Mouse (Mus musculus) layer of hippocampus, adult 18-20 months (tissue): ENCODE data around the gene Acbd6. TPM values are rescaled to one million over a fixed set of nuclear protein-coding genes. Genes with fewer than 3 reads are reported as not detected.

ENCODE experiments used
- DNase-seq, 2 experiments: peaks; one replicate each; pipeline ENCODE4 v3.0.0; 2022; ENCODE audit warnings: low spot score in 2 of 2
- total RNA-seq, 2 experiments: library from RNA; stranded (reverse); gene quantifications; 2 replicates each; pipeline ENCODE4 v1.2.3; 2021

Gene Acbd6
- total RNA-seq, 2 experiments from 2014 or later = 102 to 107 TPM

- DNase-seq = no peak
Measured at GRCm38 (mm10) chr1:155646345-155647307, 88.7 kb downstream of the Acbd6 start.

GRCm38 (mm10) chr1:155650121-155650846, 92.4 kb downstream of the Acbd6 start:
- no peak for DNase-seq

GRCm38 (mm10) chr1:155654961-155655360, 97.0 kb downstream of the Acbd6 start:
- DNase-seq = no peak

DNA sequence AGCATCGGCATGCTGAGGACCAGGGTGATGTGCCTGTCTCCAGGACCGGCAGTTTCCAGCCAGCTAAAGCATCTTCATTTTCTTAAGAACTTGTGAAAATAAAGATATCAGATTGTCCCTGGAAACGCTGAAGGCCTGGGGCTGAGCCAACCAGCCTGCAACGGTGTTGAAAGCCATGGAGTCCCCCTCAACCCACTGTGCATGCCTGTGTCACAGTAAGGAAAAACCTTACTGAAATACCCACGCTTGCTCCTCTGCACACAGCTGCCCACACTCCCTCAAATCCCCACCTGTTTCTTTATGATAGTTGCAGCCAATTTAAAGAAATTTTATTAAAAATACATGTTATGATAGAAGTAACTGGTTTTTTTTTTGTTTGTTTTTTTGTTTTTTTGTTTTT, 98.4 kb downstream of the Acbd6 start:
- no peak for DNase-seq

- DNase-seq = no peak
Measured at GRCm38 (mm10) chr1:155663994-155664393, 106.1 kb downstream of the Acbd6 start.

DNA sequence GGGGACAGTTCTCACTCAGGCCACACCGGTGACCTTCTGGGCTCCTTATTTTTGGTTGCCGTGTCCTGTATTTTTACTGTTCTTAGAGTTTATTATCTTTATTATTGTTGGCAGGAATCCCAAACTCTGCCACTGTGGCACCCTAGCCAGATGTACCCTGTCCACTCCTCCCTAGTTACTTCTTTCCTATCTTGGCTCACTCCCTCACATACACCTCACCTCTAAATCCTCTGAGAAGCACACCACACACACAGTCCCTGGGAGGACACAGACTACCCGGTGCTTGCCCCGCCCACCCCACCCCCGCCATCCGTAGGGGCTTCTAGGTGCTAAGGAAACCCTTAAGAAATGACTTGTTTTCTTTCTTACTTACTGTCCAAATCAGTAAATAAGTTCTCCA, 117.7 kb downstream of the Acbd6 start:
- no peak for DNase-seq

- peak in 1 of 2 experiments; percentile 48 for DNase-seq
Measured at GRCm38 (mm10) chr1:155681116-155681799, 123.3 kb downstream of the Acbd6 start.

DNA sequence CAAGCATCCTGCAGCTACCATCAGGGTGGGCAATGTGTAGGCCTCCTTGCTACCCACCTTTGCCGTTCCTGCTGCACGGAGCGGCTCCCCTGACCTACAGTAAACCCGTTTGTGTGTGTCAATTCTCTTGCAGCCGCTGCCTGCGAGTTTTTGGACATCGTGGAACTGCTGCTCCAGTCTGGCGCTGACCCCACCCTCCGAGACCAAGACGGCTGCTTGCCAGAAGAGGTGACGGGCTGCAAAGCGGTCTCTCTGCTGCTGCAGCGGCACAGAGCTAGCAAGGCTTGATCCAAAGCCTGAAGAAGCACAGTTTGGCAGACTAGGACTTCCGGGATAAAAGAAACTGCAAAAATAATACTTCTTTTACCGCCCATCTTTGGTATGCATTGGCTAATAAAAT, 128.9 kb downstream of the Acbd6 start:
- DNase-seq = no peak

GRCm38 (mm10) chr1:155689141-155689540, 131.2 kb downstream of the Acbd6 start:
- DNase-seq = no peak

DNA sequence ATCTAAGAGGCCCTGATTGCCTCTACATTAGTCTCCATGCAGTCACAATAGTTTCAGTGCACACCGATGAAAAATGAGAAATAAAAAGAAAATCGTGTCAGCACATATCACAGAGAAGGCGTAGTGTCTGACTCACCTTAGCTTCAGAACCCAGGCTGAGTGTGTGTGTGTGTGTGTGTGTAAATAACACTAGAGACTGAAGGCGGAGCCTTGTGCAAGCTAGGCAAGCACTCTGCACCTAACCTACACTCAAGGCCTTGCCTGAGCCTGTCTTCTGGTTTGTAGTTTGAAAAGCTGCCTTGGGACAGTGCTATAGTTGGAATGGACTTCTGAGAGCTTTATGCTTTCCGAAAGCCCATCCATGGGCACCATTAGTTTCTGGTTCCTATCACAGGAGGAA, 131.6 kb downstream of the Acbd6 start:
- no peak for DNase-seq

DNA sequence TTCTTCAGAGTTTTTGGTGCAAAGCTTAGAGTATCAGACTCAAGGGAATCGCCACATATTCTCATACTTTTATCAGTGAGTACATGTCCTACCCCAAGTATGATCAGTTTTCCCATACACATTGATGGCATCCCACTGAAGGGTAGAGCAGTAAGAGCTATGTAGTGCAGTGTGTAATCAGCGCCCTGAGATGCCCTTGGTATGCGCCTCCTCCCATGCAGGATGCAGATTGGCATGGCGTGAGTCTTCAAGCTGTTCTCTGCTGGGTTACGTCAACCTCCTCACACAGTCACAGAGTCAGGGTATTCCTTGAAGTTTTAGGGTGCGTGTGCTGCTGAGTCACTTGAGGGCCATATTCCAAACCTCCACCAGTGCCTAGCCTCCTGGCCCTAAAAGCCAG, 134.3 kb downstream of the Acbd6 start:
- no peak for DNase-seq

DNA sequence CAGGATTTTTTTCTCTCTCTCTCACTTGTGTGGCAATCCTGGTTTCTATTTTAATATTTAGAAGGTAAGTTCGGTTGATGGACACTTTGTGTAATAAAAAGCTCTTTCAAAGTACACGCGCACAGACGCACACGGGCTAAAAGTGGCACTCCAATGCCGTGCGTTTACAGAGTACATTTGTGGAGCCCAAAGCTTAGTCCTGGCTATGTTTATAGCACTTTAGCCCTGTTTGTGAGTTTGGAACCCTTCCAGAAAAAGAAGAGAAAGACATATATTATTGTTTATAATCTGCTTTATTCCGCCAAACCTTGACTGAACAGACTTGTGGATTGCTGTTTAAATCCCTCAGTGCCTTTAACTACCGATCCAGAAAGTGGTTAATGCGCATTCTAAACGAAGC, 135.1 kb downstream of the Acbd6 start:
- DNase-seq = no peak

DNA sequence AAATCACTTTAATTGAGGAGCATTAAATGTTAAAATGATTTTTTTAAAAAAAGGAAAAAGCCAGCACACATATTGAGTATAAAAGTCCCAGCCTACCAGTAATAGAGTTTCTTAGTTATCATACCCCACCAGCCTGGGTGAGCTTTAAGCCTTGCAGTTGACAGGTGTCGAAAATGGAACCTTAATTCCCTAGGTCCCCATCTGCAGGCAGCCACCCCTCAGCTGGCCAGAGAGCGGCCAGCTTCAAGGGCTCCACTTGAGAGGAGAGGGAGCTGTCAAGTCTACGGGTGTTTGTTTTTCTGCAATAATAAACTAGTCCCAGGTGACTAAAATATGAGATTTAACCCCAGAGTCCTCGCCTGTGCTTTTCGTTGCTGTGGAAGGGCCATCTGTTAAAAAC, 135.5 kb downstream of the Acbd6 start:
- no peak for DNase-seq

DNA sequence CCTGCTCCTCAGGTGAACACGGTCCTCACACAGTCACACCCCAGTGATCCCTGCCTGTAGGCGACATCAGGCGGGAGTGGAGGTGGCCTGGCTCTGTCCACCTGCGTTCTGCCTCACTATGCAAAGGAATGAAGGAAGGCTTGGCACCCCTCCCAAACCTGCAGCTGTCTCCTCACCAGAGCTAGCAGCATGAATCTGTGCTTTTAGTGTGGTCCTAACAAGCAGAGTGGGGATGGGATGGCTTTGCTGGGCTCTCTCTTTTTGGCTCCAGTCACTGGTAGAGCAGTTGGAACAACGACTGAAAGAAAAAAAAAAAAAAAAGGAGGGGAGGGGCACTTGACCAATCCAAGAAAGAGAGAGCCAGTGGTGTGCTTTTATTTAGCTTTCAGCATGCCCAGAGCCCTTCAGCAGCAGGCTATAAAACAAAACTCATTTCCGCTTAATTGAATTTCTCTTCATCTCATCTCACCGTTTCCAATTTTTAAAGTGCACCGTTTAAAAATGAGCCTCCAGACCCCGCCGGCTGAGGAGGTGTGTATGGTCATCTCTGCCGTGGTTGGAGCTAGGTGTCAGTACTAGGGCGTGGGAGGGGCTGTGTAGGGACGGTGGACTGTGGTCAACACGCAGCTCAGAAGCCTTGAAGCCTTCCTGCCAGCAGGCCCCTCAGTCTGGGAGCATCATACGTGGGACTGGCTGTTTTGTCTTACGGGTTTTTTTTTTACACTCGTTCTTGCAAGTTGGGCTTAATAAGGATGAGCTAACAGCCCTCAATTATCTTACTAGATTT, 140.6 kb downstream of the Acbd6 start:
- peak; percentile 34 to 46 for DNase-seq

DNA sequence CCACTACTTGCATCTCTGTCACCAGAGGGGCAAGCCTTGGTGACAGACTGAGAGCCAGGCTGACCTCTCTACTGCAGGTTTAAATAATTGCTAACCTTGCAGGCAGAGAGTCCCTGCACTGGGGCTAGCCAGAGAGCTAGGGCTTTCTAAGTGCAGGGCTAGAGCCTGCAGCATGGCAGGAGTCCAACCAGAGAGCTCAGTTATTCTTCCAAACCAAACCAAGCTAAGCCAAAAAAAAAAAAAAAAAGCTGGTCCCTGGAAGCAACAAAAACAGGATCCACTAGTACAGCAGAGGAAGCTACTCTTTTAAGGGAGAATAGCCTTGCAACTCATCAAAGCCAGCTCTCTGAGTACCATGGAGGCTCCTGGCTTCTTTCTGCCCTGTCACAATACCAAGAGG, 143.0 kb downstream of the Acbd6 start:
- DNase-seq = peak in 1 of 2 experiments; percentile 23

- DNase-seq = no peak
Measured at GRCm38 (mm10) chr1:155703191-155703680, 145.3 kb downstream of the Acbd6 start.

DNA sequence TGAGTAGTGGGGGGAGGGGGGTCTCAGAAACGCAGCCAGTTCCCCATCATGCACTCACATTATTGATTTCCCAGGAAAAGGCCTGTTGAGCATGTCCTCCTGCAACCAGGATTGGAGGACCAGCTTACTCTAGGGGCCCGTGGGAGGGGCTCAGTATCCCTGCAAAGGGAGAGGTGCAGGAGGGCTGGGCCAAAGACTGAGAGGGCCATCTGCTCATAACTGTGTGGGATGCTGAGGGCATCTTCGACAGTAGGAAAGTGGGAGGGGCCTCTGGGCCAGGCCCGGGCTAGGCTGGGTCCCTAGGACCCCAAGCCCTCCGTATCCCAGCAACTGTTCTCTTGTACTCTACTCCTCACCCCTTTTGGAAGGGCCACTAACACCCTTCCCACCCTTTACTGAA, 146.3 kb downstream of the Acbd6 start:
- DNase-seq = no peak

DNA sequence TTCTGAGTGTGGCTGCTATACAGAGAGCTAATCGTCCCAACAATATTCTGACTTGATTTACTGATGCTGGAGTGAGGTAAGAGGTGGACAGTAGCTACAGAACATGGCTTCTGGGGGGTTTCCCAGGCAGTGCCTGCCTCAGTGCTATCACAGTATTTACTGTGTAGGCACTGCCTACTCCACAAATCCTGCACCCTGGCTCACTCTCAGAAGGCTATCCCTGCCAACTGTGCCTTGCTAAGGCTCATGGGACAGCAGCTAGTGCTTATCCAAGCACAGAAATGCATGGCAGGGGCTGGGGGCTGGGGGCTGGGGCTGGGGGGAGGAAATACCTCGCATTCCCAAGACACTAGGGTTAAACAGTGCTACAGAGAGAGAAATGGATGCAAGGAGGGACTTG, 155.4 kb downstream of the Acbd6 start:
- DNase-seq = peak; percentile 34 to 69

GRCm38 (mm10) chr1:155715366-155715765, 157.4 kb downstream of the Acbd6 start:
- DNase-seq = no peak

DNA sequence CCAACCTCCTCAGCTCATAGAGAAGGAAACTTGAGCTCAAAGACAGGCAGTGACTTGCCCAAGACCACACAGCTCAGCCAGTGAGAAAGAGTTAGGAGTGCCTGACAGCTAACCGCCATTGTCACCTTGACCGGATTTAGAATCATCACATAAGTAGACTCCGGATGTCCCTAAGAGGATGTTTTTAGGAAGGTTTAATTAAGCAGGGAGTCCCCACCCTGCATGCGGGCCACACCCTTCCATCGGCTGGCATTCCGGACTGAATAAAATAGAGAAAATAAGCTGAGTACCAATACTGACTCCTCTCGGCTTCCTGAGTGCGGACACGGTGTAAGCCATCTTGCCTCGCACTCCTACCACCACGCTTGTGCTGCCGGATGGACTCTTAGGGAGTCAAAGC, 159.4 kb downstream of the Acbd6 start:
- DNase-seq = no peak

DNA sequence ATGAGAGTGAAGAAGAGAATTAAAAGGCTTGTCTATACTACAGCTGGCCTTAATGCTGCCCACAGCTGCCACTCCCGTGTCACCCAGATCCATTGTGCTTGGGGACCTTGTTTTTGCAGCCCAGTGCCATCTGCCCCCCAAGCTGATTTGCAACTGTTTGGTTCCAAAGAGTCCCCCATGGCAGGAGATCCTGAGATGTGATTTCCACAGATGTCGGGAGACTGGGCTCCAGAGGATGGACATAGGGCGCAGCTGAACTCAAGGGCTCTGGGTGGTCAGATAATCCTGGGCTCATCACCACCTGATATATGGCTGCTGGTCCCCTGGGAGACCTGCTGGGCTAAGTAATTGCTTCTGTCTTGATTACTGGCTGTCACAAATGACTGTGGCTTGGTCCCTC, 160.9 kb downstream of the Acbd6 start:
- no peak for DNase-seq
